Mouse (Mus musculus) T-helper 2 cell (primary cell): ENCODE results near the gene Atp5b.
"Not testable (repeated sequence)": the region's sequence is repeated elsewhere in the genome, so short reads cannot be mapped to it uniquely, and the experiment has no call there.

ENCODE experiments used
- in situ Hi-C: fragments of 300-600 bp; cut with MboI, MseI; formaldehyde crosslinking; loops from one replicate; pipeline ENCODE4 v1.15.1; 2025; ENCODE audit warnings: high pct_unique_total_duplicates

Atp5b gene

GRCm38 (mm10) chr10:128069201-128069600 lies 13.9 kb upstream of the Atp5b start:
- in situ Hi-C loops: no loop called here

GRCm38 (mm10) chr10:128070432-128070831 lies 12.6 kb upstream of the Atp5b start:
- in situ Hi-C loops: not testable (repeated sequence)

- in situ Hi-C loops: not testable (repeated sequence)
Observed at GRCm38 (mm10) chr10:128078269-128078668, 4.8 kb upstream of the Atp5b start.

- in situ Hi-C loops: no loop called here
Observed at GRCm38 (mm10) chr10:128080496-128080895, 2.6 kb upstream of the Atp5b start.

- in situ Hi-C loops: no loop called here
Observed at GRCm38 (mm10) chr10:128081807-128082476, 1.1 kb upstream of the Atp5b start.

GRCm38 (mm10) chr10:128082477-128082808 lies 630 bp upstream of the Atp5b start:
- in situ Hi-C loops: no loop called here

- in situ Hi-C loops: no loop called here
Observed at GRCm38 (mm10) chr10:128083688-128084087, 615 bp downstream of the Atp5b start.

- in situ Hi-C loops: no loop called here
Observed at GRCm38 (mm10) chr10:128084160-128084559, 1.1 kb downstream of the Atp5b start.

- in situ Hi-C loops: no loop called here
Observed at GRCm38 (mm10) chr10:128086391-128086790, 3.3 kb downstream of the Atp5b start.

- in situ Hi-C loops: not testable (repeated sequence)
Observed at GRCm38 (mm10) chr10:128087216-128087615, 4.1 kb downstream of the Atp5b start.

- in situ Hi-C loops: no loop called here
Observed at GRCm38 (mm10) chr10:128088181-128088580, 5.1 kb downstream of the Atp5b start.

- in situ Hi-C loops: loop anchor here (5.0 kb wide), 1 partner anchor 102 kb away; the partner anchor contains the start of gene Gls2
Observed at GRCm38 (mm10) chr10:128089842-128090241, 6.8 kb downstream of the Atp5b start.

- in situ Hi-C loops: loop anchor here (5.0 kb wide), 1 partner anchor 101 kb away; the partner anchor contains the start of gene Gls2
Observed at GRCm38 (mm10) chr10:128090651-128091563, 7.8 kb downstream of the Atp5b start.

- in situ Hi-C loops: loop anchor here (5.0 kb wide), 1 partner anchor 100 kb away; the partner anchor contains the start of gene Gls2
Observed at GRCm38 (mm10) chr10:128091564-128092505, 8.8 kb downstream of the Atp5b start, which contains the start of gene Baz2a. Baz2a (plus strand) TSS chr10:128091577.

- in situ Hi-C loops: loop anchor here (5.0 kb wide), 1 partner anchor 100 kb away; the partner anchor contains the start of gene Gls2
Observed at GRCm38 (mm10) chr10:128092506-128093495, 9.7 kb downstream of the Atp5b start.

GRCm38 (mm10) chr10:128093496-128094294 lies 10.6 kb downstream of the Atp5b start:
- in situ Hi-C loops: loop anchor here (5.0 kb wide), 1 partner anchor 99 kb away; the partner anchor contains the start of gene Gls2

GRCm38 (mm10) chr10:128094340-128094968 lies 11.4 kb downstream of the Atp5b start:
- in situ Hi-C loops: loop anchor here (5.0 kb wide), 1 partner anchor 98 kb away; the partner anchor contains the start of gene Gls2

GRCm38 (mm10) chr10:128095003-128095636 lies 12.0 kb downstream of the Atp5b start:
- in situ Hi-C loops: no loop called here
